Mouse (Mus musculus) cerebellum, postnatal 4 days (tissue): Measurements from ENCODE around the gene Galntl5.
A peak's percentile ranks its signal among the peaks of the same experiment; 100 is the strongest.
"Not testable (repeated sequence)": the region's sequence is repeated elsewhere in the genome, so short reads cannot be mapped to it uniquely, and the experiment has no call there.

ENCODE experiments used
- DNase-seq, 2 experiments: peaks; one replicate each; pipeline ENCODE4 v3.0.0; 2022; ENCODE audit warnings: low spot score in 2 of 2, mixed read lengths in 1 of 2

Galntl5 gene

GRCm38 (mm10) chr5:25181004-25181531 is at the start of gene Galntl5:
Gene Galntl5 (plus strand): TSS chr5:25181460.
- DNase-seq: no peak

- no peak for DNase-seq
Observed at GRCm38 (mm10) chr5:25146705-25147104, 34.6 kb upstream of the Galntl5 start.

DNA sequence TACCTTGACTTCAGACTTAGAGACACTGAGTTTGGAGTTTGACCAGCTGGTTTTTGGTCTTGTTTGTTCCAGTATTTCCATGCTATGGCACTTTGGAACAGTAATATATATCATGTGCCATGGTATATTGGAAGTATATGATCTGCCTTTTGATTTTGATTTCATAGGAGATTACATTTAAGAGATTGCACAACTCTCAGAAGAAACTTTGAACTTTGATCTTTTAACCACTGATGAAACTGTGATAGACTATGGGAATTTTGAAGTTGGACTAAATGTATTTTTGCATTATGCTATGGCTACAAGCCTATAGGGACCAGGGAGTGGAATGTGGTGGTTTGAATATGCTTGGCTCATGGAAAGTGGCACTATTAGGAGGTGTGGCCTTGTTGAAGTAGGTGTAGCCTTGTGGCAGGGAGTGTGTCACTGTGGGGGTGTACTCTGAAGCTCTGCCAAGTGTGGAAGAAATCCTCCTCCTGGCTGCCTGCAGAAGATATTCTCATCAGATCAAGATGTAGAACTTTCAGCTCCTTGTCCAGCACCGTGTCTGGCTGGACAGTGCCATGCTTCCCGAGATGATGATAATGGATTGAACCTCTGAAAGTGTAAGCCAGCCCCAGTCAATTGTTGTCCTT is 31.8 kb upstream of the Galntl5 start:
- no peak for DNase-seq

DNA sequence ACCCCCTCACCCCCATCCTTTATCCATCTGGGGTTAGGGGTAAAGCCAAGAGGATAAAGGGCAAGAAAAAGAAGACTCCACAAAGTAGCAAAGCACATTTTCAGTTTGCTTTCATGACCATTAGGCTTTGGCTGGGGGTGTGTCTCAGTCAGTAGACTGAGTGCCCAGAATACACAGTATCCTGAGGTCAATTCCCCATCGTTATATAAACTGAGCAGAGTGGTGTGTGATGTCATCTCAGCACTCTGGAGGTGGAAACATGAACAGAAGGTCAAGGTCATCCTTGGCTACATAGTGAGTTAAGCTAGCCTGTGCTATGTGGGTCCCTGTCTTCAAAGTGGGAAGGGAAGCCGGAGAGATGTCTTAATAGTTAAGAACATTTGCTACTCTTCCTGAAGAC is 27.8 kb upstream of the Galntl5 start:
- no peak for DNase-seq

GRCm38 (mm10) chr5:25153996-25154395 is 27.3 kb upstream of the Galntl5 start:
- DNase-seq: no peak

DNA sequence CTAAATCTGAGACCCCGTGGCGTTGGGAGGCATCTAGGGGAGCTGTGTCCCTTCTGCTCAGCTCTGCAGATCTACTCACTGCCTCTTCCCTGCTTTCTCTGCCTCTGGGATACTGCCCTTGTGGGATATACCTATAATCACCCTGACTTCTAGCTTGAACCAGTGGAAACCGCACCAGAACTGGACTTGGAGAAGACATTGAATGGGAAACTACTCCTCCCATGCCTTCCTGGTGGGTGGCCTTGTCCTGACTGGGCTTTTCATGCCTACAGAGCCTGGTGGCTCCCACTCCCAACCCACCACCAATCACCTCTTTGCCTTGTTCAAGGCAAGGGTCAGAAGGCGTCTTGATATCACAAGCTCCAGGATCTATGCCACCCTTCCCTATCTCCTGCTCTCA is 26.4 kb upstream of the Galntl5 start:
- DNase-seq: no peak

- no peak for DNase-seq
Observed at GRCm38 (mm10) chr5:25155351-25155750, 25.9 kb upstream of the Galntl5 start.

DNA sequence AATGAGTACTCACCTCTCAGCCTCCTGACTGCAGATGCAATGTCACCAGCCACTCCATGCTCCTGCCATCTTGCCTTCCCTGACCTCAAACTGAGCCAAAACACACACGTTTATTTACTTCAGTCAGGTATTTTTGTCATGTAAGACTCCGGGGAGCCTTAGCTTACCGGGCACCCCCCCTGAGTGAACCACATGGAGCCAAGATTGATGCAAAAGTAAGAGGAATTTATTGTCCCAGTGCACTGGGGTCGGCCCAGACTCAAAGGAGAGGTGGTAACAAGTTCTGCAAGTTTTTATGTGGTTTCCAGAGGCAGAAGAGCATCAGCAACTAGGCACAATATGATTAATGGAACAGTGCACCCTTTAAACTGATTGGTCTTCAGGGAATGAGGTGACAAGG is 24.1 kb upstream of the Galntl5 start:
- no peak for DNase-seq

DNA sequence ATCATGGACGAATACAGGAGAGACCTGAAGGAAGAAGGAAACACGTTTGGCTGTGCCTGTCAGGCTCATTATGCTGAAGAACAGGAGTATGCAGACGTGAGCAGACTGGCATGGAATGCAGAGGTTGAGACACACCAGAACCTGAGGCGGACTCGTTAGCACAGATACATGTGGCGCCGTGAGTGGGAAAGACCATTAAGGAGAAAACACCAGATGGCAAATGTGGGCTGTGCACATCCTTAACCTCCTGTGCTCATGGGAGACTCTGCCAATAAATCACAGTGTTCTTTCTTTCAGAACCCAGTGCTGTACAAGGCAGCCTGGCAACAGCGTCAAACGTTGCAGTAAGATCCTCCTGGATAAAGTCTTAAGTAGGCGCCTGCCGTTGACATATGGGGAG is 20.7 kb upstream of the Galntl5 start:
- DNase-seq: peak in 1 of 2 experiments; percentile 10

GRCm38 (mm10) chr5:25162981-25163380 is 18.3 kb upstream of the Galntl5 start:
- DNase-seq: no peak

GRCm38 (mm10) chr5:25163938-25164337 is 17.3 kb upstream of the Galntl5 start:
- DNase-seq: no peak

DNA sequence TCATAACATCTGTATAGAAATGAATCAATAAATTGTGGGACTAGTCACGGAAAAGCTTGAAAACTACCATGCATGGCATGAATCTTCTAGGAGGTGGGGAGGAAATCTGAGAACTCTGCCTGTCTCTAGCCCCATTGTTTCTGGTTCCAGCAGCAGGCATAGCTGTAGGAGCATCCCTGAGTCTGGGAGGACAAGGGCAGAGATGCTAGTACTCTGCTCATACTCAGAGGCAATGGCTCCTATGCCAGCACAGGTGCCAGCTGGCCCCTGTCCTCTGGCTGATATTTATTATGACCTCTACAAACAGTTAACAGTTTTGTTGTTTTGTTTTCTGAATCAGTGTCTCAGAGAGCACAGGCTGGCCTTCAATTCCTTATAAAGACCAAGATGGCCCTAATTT is 16.9 kb upstream of the Galntl5 start:
- DNase-seq: no peak

DNA sequence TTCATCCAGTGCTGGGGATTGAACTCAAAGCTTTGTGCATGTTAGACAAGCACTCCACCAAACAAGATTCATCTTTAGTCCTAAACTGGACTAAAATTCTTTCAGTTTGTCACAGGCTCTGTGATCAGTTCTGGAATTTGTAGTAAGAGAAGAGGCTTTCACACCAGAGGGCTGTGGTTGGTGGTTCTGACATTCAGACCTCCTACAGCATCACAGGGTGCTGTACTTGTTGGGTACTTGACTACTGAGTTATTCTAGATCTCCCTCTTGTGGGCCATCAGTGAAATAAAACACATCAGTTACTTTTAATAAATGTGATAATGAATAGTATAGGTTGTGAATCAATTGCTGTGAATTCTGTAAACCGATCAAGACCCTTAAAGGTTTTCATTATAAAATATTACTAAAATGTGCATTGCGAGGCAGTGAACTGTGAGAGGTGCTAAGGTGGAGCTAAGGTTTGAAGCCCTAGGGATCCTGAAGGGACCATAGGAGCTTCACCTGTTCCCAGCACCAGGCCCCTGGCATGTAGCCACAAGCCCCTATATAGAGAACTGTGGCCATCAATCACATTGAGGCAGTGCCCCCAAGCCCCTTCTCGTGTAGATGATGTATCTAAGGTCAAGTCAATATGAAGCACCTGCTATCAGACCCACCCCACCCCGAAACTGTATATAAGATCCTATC is 16.0 kb upstream of the Galntl5 start:
- no peak for DNase-seq

GRCm38 (mm10) chr5:25165789-25166135 is 15.5 kb upstream of the Galntl5 start:
- DNase-seq: no peak

- no peak for DNase-seq
Observed at GRCm38 (mm10) chr5:25166665-25167064, 14.6 kb upstream of the Galntl5 start.

DNA sequence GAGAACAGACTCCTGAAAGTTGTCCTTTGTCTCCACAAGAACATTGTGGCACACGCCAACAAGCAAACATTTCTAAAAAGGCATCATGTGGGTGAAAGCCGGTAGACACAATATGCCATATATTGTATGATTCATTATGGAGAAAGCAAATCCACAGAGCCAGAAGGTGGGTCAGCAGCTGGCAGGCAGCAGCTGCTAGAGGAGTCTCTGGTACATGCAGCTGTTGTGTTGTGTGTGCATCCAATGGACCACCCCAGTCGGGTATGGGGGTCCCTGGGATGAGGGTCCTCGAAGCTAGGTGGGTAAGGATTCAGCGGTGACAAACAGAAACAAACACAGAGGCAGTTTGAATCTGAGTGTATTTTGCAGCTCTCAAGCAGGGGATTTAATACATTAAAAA is 3.3 kb upstream of the Galntl5 start:
- not testable (repeated sequence) for DNase-seq

DNA sequence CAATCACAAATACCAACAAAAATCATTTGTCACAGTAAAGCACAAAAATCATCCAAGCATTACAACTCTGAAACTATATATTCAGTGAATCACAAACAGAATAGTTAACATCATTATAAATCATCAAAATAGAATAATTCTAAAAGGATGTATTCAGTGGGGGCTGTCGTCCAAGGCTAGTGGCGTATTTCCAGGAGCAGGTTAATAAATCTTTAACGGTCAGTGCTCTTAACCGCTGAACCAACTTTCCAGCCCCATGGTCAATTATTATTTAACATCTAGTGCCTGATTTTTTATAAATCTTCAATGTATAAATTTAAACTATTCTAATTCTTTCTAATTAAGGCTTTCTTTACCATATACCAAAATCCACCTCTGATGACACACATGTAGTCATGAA is 2.7 kb upstream of the Galntl5 start:
- not testable (repeated sequence) for DNase-seq

DNA sequence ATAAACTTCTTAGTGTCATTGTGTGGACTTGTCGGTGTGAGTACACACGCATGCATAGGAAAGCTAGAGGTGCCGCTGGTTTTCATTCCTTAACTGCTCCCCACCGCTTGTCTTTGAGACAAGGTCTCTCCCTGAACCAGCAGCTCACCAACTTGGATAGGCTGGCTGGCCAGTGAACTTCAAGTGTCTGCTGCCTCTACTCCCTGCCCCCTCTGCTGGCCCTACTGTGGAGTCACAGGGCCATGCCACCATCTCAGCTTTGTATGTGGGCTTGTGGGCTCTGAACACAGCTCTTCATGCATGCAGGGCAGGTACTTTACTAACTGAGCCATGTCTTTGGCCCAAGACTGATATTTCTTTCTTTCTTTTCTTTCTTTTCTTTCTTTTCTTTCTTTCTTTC is 2.0 kb upstream of the Galntl5 start:
- no peak for DNase-seq

DNA sequence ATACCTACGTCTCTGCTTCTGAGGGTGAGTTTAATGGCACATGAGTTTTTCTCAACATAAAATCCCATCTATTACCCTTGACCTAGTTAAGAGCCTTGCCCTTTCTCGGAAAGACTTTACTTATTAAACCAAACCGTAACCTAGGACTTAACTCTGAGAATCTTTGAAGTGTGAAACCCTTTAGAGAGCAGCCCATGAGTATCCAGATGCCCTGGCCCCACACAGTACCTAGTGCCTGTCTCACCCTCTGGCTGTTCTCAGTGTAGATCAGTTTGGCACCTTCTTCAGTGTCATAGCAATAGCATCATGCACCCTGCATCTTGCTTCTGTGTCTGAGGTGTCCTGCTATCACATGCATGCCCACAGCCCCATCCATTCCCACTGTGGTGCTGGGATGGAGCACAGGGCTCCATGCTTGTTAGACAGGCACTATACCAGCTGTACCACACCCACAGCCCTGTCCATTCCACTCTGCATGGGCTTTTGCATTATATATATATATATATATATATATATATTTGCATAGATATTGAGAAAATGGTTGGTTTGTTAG is 1.2 kb upstream of the Galntl5 start:
- DNase-seq: no peak

GRCm38 (mm10) chr5:25183595-25183994 is 2.3 kb downstream of the Galntl5 start:
- DNase-seq: no peak

- DNase-seq: no peak
Observed at GRCm38 (mm10) chr5:25184594-25184993, 3.3 kb downstream of the Galntl5 start.

GRCm38 (mm10) chr5:25187727-25188126 is 6.5 kb downstream of the Galntl5 start:
- no peak for DNase-seq

DNA sequence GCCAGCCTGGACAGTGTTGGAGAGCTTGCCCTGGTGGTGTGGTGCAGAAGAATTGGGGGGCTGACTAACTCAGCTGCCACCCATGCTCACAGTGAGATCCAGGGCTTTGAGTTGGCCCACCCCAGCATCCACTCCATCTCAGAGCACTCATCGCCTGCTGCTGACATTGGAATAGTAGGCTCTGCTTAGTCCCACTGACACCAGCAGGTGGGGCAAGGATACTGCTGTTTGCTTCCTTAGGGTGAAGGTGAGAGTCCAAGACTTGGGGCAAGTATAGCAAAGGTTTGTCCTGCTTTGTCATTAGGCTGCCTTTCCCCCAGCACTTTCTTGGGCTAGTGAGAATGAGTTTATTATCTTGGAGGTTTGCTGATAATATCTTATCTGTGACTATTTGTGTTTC is 7.5 kb downstream of the Galntl5 start:
- no peak for DNase-seq
